Mouse (Mus musculus) embryonic fibroblast, embryonic 13.5 days (primary cell): ENCODE data around the gene Pabpc1l.

Source experiments
- CTCF ChIP-seq: IDR thresholded peaks from 2 replicates; pipeline ENCODE4 v1.5.1; 2011; ENCODE audit warnings: mild to moderate bottlenecking, control low read depth, low read length, moderate library complexity, borderline replicate concordance; ENCODE audit not compliant: insufficient read depth
- POLR2A ChIP-seq: IDR thresholded peaks from 2 replicates; pipeline ENCODE4 v1.6.1; 2011; ENCODE audit warnings: low read depth, mild to moderate bottlenecking, control low read depth, low read length, moderate library complexity

- no peak for TF ChIP-seq CTCF
- TF ChIP-seq POLR2A = no peak
These were observed 56.3 kb downstream of the Pabpc1l start for GRCm38 (mm10) chr2:164081577-164081976.
